Mouse (Mus musculus) intestine, embryonic 16.5 days (tissue): ENCODE results near the gene Slc22a3. TPM values are rescaled to one million over a fixed set of nuclear protein-coding genes. Genes with fewer than 3 reads are reported as not detected.

Experiments used
- ATAC-seq: fragments of 200-750 bp; cut with Nextera tagmentation; 2 replicates; pipeline ENCODE4 v1.8.0; 2017; ENCODE audit warnings: moderate TSS enrichment, moderate library complexity
- H3K27ac ChIP-seq: fragments of 300-500 bp; sonication (generic); 2 replicates; pipeline ENCODE4 v1.5.1; 2014; ENCODE audit warnings: mild to moderate bottlenecking, low read length
- H3K27me3 ChIP-seq: fragments of 300-500 bp; sonication (generic); replicated peaks from 2 replicates; pipeline ENCODE4 v1.6.1; 2014; ENCODE audit warnings: low read length, control low read depth, mixed read lengths; ENCODE audit not compliant: control insufficient read depth, insufficient read depth
- H3K36me3 ChIP-seq: fragments of 300-500 bp; sonication (generic); 2 replicates; pipeline ENCODE4 v1.6.1; 2014; ENCODE audit warnings: low read length, control low read depth; ENCODE audit not compliant: control insufficient read depth, insufficient read depth
- H3K4me1 ChIP-seq: fragments of 300-500 bp; sonication (generic); 2 replicates; pipeline ENCODE4 v1.6.1; 2014; ENCODE audit warnings: low read length, control low read depth, mixed read lengths; ENCODE audit not compliant: control insufficient read depth, insufficient read depth
- H3K4me2 ChIP-seq: fragments of 300-500 bp; sonication (generic); 2 replicates; pipeline ENCODE4 v1.6.1; 2014; ENCODE audit warnings: low read depth, low read length, control low read depth
- H3K4me3 ChIP-seq: fragments of 300-500 bp; sonication (generic); 2 replicates; pipeline ENCODE4 v1.5.1; 2014; ENCODE audit warnings: mild to moderate bottlenecking, low read length
- H3K9ac ChIP-seq: fragments of 300-500 bp; sonication (generic); 2 replicates; pipeline ENCODE4 v1.6.1; 2014; ENCODE audit warnings: low read depth, low read length
- H3K9me3 ChIP-seq: fragments of 300-500 bp; sonication (generic); 2 replicates; pipeline ENCODE4 v1.6.1; 2016; ENCODE audit warnings: low read length, control low read depth; ENCODE audit not compliant: control insufficient read depth
- whole genome bisulfite sequencing: fragments of 180-500 bp; shearing (Covaris S2); extraction: QIAGEN DNeasy Blood & Tissue Kit; methylation state at CpG from one replicate; pipeline ENCODE4 v1.1.7; 2014; 5-methylcytosine and 5-hydroxymethylcytosine counted together
- polyA plus RNA-seq: library from polyadenylated mRNA; unstranded; fragments of >200 nt; fragmentation: Nextera tagmentation; extraction: Ambion mirVana; gene quantifications from 2 replicates; pipeline ENCODE4 v1.2.1, GENCODE M21; 2015

Slc22a3 gene
- polyA plus RNA-seq, 1 experiment from 2014 or later = 0.27 TPM

GRCm38 (mm10) chr17:12451234-12451633, 56.3 kb downstream of the Slc22a3 start:
- 51% methylated on average over 4 of the region's 4 CpGs for WGBS
- H3K4me3 ChIP-seq = no peak overlapping the region
- peaks cover 5% of the 10 kb centered on the region; the same call in 1 of the 2 replicates for H3K4me1 ChIP-seq
- no peak overlapping the region for H3K9ac ChIP-seq
- H3K27ac ChIP-seq = no peak overlapping the region
- H3K4me2 ChIP-seq = no peak overlapping the region
- H3K36me3 ChIP-seq = no peaks in the 10 kb centered on the region
- H3K27me3 ChIP-seq = no peaks in the 10 kb centered on the region
- ATAC-seq = no peak
- no peaks in the 10 kb centered on the region for H3K9me3 ChIP-seq

- no peak overlapping the region for H3K4me3 ChIP-seq
- H3K36me3 ChIP-seq = no peaks in the 10 kb centered on the region
- H3K4me2 ChIP-seq = no peak overlapping the region
- 57% methylated on average over 2 of the region's 2 CpGs for WGBS
- ATAC-seq = no peak
- no peaks in the 10 kb centered on the region for H3K4me1 ChIP-seq
- no peaks in the 10 kb centered on the region for H3K9me3 ChIP-seq
- H3K9ac ChIP-seq = no peak overlapping the region
- no peak overlapping the region for H3K27ac ChIP-seq
- H3K27me3 ChIP-seq = no peaks in the 10 kb centered on the region
These were observed 62.9 kb downstream of the Slc22a3 start for GRCm38 (mm10) chr17:12444561-12444960.

GRCm38 (mm10) chr17:12437771-12438170, 69.7 kb downstream of the Slc22a3 start:
- Histone ChIP-seq H3K4me2 (no peak overlapping the region), H3K4me1 (no peaks in the 10 kb centered on the region), H3K4me3 (no peak overlapping the region), H3K36me3 (no peaks in the 10 kb centered on the region), H3K27me3 (no peaks in the 10 kb centered on the region), H3K27ac (no peak overlapping the region), H3K9me3 (no peaks in the 10 kb centered on the region), H3K9ac (no peak overlapping the region)
- WGBS = 78% methylated on average over 10 of the region's 10 CpGs
- no peak for ATAC-seq

GRCm38 (mm10) chr17:12431707-12432106, 75.8 kb downstream of the Slc22a3 start:
- H3K27ac ChIP-seq = no peak overlapping the region; the same call in 1 of the 2 replicates

GRCm38 (mm10) chr17:12428369-12428768, 79.1 kb downstream of the Slc22a3 start:
- no peak overlapping the region for H3K9ac ChIP-seq
- no peaks in the 10 kb centered on the region for H3K27me3 ChIP-seq
- no peaks in the 10 kb centered on the region for H3K9me3 ChIP-seq
- no peak for ATAC-seq
- H3K4me1 ChIP-seq = peaks cover 3% of the 10 kb centered on the region; the same call in 1 of the 2 replicates
- H3K4me3 ChIP-seq = no peak overlapping the region
- no peaks in the 10 kb centered on the region for H3K36me3 ChIP-seq
- H3K4me2 ChIP-seq = no peak overlapping the region
- no peak overlapping the region for H3K27ac ChIP-seq

More at GRCm38 (mm10) chr17:12431707-12432106, 75.8 kb downstream of the Slc22a3 start:
- no peak overlapping the region for H3K4me3 ChIP-seq
- ATAC-seq = peak; percentile 67
- no peaks in the 10 kb centered on the region for H3K36me3 ChIP-seq
- WGBS = 35% methylated on average over 5 of the region's 5 CpGs
- H3K4me1 ChIP-seq = peaks cover 3% of the 10 kb centered on the region; the same call in 1 of the 2 replicates
- H3K4me2 ChIP-seq = no peak overlapping the region
- no peaks in the 10 kb centered on the region for H3K9me3 ChIP-seq
- H3K27me3 ChIP-seq = no peaks in the 10 kb centered on the region
- no peak overlapping the region for H3K9ac ChIP-seq

- Histone ChIP-seq H3K9ac (no peak overlapping the region), H3K4me3 (no peak overlapping the region), H3K4me2 (no peak overlapping the region), H3K4me1 (peaks cover 3% of the 10 kb centered on the region; the same call in 1 of the 2 replicates), H3K36me3 (no peaks in the 10 kb centered on the region), H3K27me3 (no peaks in the 10 kb centered on the region), H3K9me3 (no peaks in the 10 kb centered on the region), H3K27ac (no peak overlapping the region)
- 36% methylated on average over 3 of the region's 3 CpGs for WGBS
- no peak for ATAC-seq
These were observed 80.3 kb downstream of the Slc22a3 start for GRCm38 (mm10) chr17:12427156-12427555.

- no peak overlapping the region for H3K4me3 ChIP-seq
- no peak overlapping the region for H3K9ac ChIP-seq
- no peak for ATAC-seq
- H3K36me3 ChIP-seq = no peaks in the 10 kb centered on the region
- H3K27ac ChIP-seq = no peak overlapping the region
- H3K27me3 ChIP-seq = no peaks in the 10 kb centered on the region
- H3K9me3 ChIP-seq = no peaks in the 10 kb centered on the region
- no peaks in the 10 kb centered on the region for H3K4me1 ChIP-seq
- 76% methylated on average over 1 of the region's 1 CpGs for WGBS
- H3K4me2 ChIP-seq = no peak overlapping the region
These were observed 85.4 kb downstream of the Slc22a3 start for GRCm38 (mm10) chr17:12422143-12422542.

GRCm38 (mm10) chr17:12420886-12421574, 86.5 kb downstream of the Slc22a3 start:
- Histone ChIP-seq H3K27me3 (no peaks in the 10 kb centered on the region), H3K9ac (no peak overlapping the region)
- 61% methylated on average over 16 of the region's 16 CpGs for WGBS

GRCm38 (mm10) chr17:12419491-12420079, 87.9 kb downstream of the Slc22a3 start:
- Histone ChIP-seq H3K36me3 (no peaks in the 10 kb centered on the region), H3K4me2 (no peak overlapping the region), H3K9ac (no peak overlapping the region), H3K9me3 (no peaks in the 10 kb centered on the region), H3K27me3 (no peaks in the 10 kb centered on the region), H3K27ac (no peak overlapping the region), H3K4me1 (peaks cover 3% of the 10 kb centered on the region; the same call in 1 of the 2 replicates), H3K4me3 (no peak overlapping the region)
- 62% methylated on average over 19 of the region's 19 CpGs for WGBS
- no peak for ATAC-seq

More at GRCm38 (mm10) chr17:12420886-12421574, 86.5 kb downstream of the Slc22a3 start:
- no peak for ATAC-seq
- Histone ChIP-seq H3K36me3 (no peaks in the 10 kb centered on the region), H3K4me3 (no peak overlapping the region), H3K4me2 (no peak overlapping the region), H3K27ac (no peak overlapping the region), H3K4me1 (no peaks in the 10 kb centered on the region), H3K9me3 (no peaks in the 10 kb centered on the region)
